Mouse (Mus musculus): ENCODE results near the gene Ccdc9. TPM values are rescaled to one million over a fixed set of nuclear protein-coding genes. Genes with fewer than 3 reads are reported as not detected.

Gene Ccdc9
- polyA plus RNA-seq, 1 experiment from 2014 or later = 20.8 TPM

DNA sequence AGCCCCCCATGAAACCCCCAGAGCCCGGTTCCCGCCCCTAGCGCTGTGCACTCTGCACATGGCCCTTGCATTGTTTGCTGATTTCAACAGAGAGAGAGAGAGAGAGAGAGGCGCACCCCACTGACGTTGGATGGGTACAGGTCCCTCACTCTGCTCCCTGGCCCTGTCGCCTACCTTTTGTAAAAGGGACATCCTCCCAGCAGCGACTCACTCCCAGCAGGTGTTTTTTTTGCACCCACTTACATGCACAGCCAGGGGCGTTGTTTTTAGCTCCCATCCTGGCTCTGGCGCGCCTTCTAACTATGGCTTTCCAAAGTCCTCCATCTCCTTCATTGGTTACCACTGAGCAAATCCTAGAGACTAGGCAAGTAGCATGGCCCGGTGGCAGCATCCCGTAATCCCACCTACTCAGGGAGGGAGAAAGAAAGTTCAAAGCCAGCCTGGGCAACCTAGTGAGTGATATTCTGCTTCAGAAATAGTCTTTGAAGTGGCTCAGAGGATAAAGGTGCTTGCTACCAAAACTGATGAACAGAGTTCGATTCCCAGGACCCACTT lies 27.7 kb upstream of the Ccdc9 start:
- 16% methylated on average over 13 of the region's 13 CpGs for WGBS
- no peak; the same call in 1 of the 2 replicates for ATAC-seq
- peaks cover 37% of the 10 kb centered on the region for H3K4me1 ChIP-seq (ENCODE audit: control insufficient read depth, insufficient read depth, low read length)

GRCm38 (mm10) chr7:16313481-16314220 lies 27.1 kb upstream of the Ccdc9 start:
- Histone ChIP-seq H3K36me3 (ENCODE audit: control insufficient read depth, insufficient read depth, low read length) (no peaks in the 10 kb centered on the region), H3K4me2 (ENCODE audit: low read depth, low read length) (peak overlapping the region; percentile 98), H3K4me1 (ENCODE audit: control insufficient read depth, insufficient read depth, low read length) (peaks cover 42% of the 10 kb centered on the region), H3K9ac (ENCODE audit: low read depth, low read length) (peak overlapping the region; percentile 98), H3K27ac (ENCODE audit: low read length) (peak overlapping the region; percentile 97), H3K4me3 (ENCODE audit: low read length) (peak overlapping the region; percentile 82), H3K9me3 (ENCODE audit: control insufficient read depth, low read length) (no peaks in the 10 kb centered on the region), H3K27me3 (replicated peaks; ENCODE audit: control insufficient read depth, insufficient read depth, low read length) (no peaks in the 10 kb centered on the region)
- 1% methylated on average over 66 of the region's 66 CpGs for WGBS
- peak; percentile 67 for ATAC-seq

More for the DNA sequence above, 27.7 kb upstream of the Ccdc9 start:
- Histone ChIP-seq H3K27ac (ENCODE audit: low read length) (peak overlapping the region; percentile 97), H3K4me3 (ENCODE audit: low read length) (peak overlapping the region; percentile 82), H3K9ac (ENCODE audit: low read depth, low read length) (peak overlapping the region; percentile 98), H3K36me3 (ENCODE audit: control insufficient read depth, insufficient read depth, low read length) (no peaks in the 10 kb centered on the region), H3K9me3 (ENCODE audit: control insufficient read depth, low read length) (no peaks in the 10 kb centered on the region), H3K27me3 (replicated peaks; ENCODE audit: control insufficient read depth, insufficient read depth, low read length) (no peaks in the 10 kb centered on the region), H3K4me2 (ENCODE audit: low read depth, low read length) (peak overlapping the region; percentile 98)

- peak overlapping the region; percentile 82 for H3K4me3 ChIP-seq (ENCODE audit: low read length)
- peak overlapping the region; percentile 97 for H3K27ac ChIP-seq (ENCODE audit: low read length)
- no peaks in the 10 kb centered on the region for H3K27me3 ChIP-seq (replicated peaks; ENCODE audit: control insufficient read depth, insufficient read depth, low read length)
- under 1% methylated on average over 11 of the region's 12 CpGs for WGBS
- no peaks in the 10 kb centered on the region for H3K9me3 ChIP-seq (ENCODE audit: control insufficient read depth, low read length)
- peaks cover 46% of the 10 kb centered on the region for H3K4me1 ChIP-seq (ENCODE audit: control insufficient read depth, insufficient read depth, low read length)
- H3K9ac ChIP-seq (ENCODE audit: low read depth, low read length) = peak overlapping the region; percentile 98
- H3K36me3 ChIP-seq (ENCODE audit: control insufficient read depth, insufficient read depth, low read length) = no peaks in the 10 kb centered on the region
- peak overlapping the region; percentile 98 for H3K4me2 ChIP-seq (ENCODE audit: low read depth, low read length)
- ATAC-seq = peak; percentile 40
These were observed 26.2 kb upstream of the Ccdc9 start for GRCm38 (mm10) chr7:16312672-16313311.

DNA sequence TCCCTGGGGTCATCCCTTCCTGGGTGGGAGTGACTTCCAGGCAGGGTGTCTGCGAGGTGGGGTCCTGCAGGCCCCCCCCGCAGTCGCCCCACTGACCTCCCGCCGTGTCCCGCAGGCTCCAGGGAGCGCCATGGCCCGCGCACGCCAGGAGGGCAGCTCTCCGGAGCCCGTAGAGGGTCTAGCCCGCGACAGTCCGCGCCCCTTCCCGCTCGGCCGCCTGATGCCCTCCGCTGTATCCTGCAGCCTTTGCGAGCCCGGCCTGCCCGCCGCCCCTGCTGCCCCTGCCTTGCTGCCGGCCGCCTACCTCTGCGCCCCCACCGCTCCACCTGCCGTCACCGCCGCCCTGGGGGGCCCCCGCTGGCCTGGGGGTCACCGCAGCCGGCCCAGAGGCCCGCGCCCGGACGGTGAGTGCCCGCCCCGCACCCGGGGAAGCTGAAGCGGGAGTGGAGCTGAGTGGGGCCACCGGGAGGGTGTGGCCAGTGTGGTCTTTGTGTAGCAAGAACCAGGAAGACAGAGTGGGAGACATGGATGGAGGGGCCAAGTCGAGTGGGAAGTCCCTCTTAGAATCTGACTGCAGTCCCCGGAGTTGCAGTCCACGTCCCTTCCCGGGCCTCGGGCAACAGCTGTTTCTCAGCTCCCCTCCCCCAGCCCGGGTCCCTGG lies 25.5 kb upstream of the Ccdc9 start:
- peak overlapping the region; percentile 98 for H3K9ac ChIP-seq (ENCODE audit: low read depth, low read length)
- H3K4me1 ChIP-seq (ENCODE audit: control insufficient read depth, insufficient read depth, low read length) = peaks cover 46% of the 10 kb centered on the region
- under 1% methylated on average over 47 of the region's 49 CpGs for WGBS
- ATAC-seq = peak; percentile 14
- peak overlapping the region; percentile 98 for H3K4me2 ChIP-seq (ENCODE audit: low read depth, low read length)
- H3K27me3 ChIP-seq (replicated peaks; ENCODE audit: control insufficient read depth, insufficient read depth, low read length) = no peaks in the 10 kb centered on the region
- H3K4me3 ChIP-seq (ENCODE audit: low read length) = peak overlapping the region; percentile 82
- peak overlapping the region; percentile 97 for H3K27ac ChIP-seq (ENCODE audit: low read length)
- H3K9me3 ChIP-seq (ENCODE audit: control insufficient read depth, low read length) = no peaks in the 10 kb centered on the region
- no peaks in the 10 kb centered on the region for H3K36me3 ChIP-seq (ENCODE audit: control insufficient read depth, insufficient read depth, low read length)

DNA sequence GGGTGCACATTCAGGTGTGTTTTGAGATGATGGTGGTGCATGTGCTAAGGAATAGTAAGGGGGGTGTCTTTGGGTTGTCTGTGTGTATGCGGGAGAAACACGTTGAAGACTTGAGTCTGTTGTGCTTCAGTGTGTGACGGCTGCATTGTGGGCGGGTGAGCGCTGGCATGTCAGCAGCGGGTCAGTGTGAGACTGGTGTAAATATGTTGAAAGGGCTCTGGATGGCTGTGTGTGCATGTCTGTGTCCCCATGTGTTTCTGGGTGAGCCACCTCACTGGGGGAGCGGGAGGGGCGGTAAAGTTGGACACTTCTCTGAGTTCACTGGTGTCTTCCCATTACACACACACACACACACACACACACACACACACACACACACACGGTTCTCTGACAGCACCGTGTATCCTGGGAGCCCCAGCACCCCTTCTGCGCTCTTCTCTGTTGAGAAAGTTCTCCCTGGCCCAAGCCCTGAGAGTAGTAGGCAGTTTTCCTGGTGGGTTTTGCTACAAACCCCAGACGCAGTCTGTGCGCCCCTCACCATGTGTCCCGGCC lies 24.9 kb upstream of the Ccdc9 start:
- WGBS = 3% methylated on average over 14 of the region's 14 CpGs
- no peaks in the 10 kb centered on the region for H3K36me3 ChIP-seq (ENCODE audit: control insufficient read depth, insufficient read depth, low read length)
- ATAC-seq = no peak
- peak overlapping the region; percentile 82 for H3K4me3 ChIP-seq (ENCODE audit: low read length)
- peak overlapping the region; percentile 97 for H3K27ac ChIP-seq (ENCODE audit: low read length)
- H3K27me3 ChIP-seq (replicated peaks; ENCODE audit: control insufficient read depth, insufficient read depth, low read length) = no peaks in the 10 kb centered on the region
- no peaks in the 10 kb centered on the region for H3K9me3 ChIP-seq (ENCODE audit: control insufficient read depth, low read length)
- H3K9ac ChIP-seq (ENCODE audit: low read depth, low read length) = peak overlapping the region; percentile 98
- peak overlapping the region; percentile 98 for H3K4me2 ChIP-seq (ENCODE audit: low read depth, low read length)
- peaks cover 46% of the 10 kb centered on the region for H3K4me1 ChIP-seq (ENCODE audit: control insufficient read depth, insufficient read depth, low read length)

- no peaks in the 10 kb centered on the region for H3K27me3 ChIP-seq (replicated peaks; ENCODE audit: control insufficient read depth, insufficient read depth, low read length)
- H3K27ac ChIP-seq (ENCODE audit: low read length) = peak overlapping the region; percentile 97
- under 1% methylated on average over 31 of the region's 31 CpGs for WGBS
- no peaks in the 10 kb centered on the region for H3K36me3 ChIP-seq (ENCODE audit: control insufficient read depth, insufficient read depth, low read length)
- ATAC-seq = peak; percentile 8; the same call in 1 of the 2 replicates
- H3K9me3 ChIP-seq (ENCODE audit: control insufficient read depth, low read length) = no peaks in the 10 kb centered on the region
- H3K4me3 ChIP-seq (ENCODE audit: low read length) = peak overlapping the region; percentile 82
- H3K9ac ChIP-seq (ENCODE audit: low read depth, low read length) = peak overlapping the region; percentile 98
- H3K4me1 ChIP-seq (ENCODE audit: control insufficient read depth, insufficient read depth, low read length) = peaks cover 46% of the 10 kb centered on the region
- H3K4me2 ChIP-seq (ENCODE audit: low read depth, low read length) = peak overlapping the region; percentile 98
These were observed 24.2 kb upstream of the Ccdc9 start for GRCm38 (mm10) chr7:16310521-16311452.

DNA sequence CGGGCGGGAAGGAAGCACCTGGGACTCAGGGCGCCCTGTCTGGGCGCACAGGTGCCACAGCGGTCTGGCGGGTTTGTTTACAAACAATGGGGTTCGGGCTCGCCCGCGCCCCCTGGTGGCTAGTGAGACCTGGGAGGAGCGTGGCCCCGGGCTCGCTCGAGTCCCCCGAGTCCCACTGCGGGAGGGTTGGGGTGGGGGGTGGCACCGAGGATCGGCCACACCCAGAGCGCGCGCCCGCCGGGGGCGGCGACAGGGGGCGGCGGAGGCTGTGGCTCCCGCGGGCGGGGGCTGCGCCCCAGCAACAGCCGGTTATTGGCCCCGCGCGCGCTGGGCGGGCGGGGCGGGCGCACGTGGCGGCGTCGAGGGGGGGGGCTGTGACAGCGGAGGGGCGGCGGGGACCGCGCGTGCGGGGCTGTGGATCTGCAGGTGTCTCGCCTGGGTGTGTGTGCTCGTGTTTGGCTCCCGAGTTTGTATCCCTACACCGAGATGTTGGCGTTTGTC lies 23.5 kb upstream of the Ccdc9 start:
- Histone ChIP-seq H3K4me2 (ENCODE audit: low read depth, low read length) (peak overlapping the region; percentile 98), H3K9me3 (ENCODE audit: control insufficient read depth, low read length) (no peaks in the 10 kb centered on the region), H3K9ac (ENCODE audit: low read depth, low read length) (peak overlapping the region; percentile 98), H3K4me1 (ENCODE audit: control insufficient read depth, insufficient read depth, low read length) (peaks cover 42% of the 10 kb centered on the region), H3K36me3 (ENCODE audit: control insufficient read depth, insufficient read depth, low read length) (no peaks in the 10 kb centered on the region), H3K27ac (ENCODE audit: low read length) (peak overlapping the region; percentile 77), H3K27me3 (replicated peaks; ENCODE audit: control insufficient read depth, insufficient read depth, low read length) (no peaks in the 10 kb centered on the region), H3K4me3 (ENCODE audit: low read length) (peak overlapping the region; percentile 82)
- under 1% methylated on average over 43 of the region's 56 CpGs for WGBS
- peak; percentile 19 for ATAC-seq

GRCm38 (mm10) chr7:16309318-16310019 lies 22.9 kb upstream of the Ccdc9 start:
- WGBS = under 1% methylated on average over 61 of the region's 61 CpGs
- Histone ChIP-seq H3K9ac (ENCODE audit: low read depth, low read length) (peak overlapping the region; percentile 98), H3K9me3 (ENCODE audit: control insufficient read depth, low read length) (no peaks in the 10 kb centered on the region), H3K4me1 (ENCODE audit: control insufficient read depth, insufficient read depth, low read length) (peaks cover 42% of the 10 kb centered on the region), H3K36me3 (ENCODE audit: control insufficient read depth, insufficient read depth, low read length) (no peaks in the 10 kb centered on the region), H3K27ac (ENCODE audit: low read length) (peak overlapping the region; percentile 77), H3K4me2 (ENCODE audit: low read depth, low read length) (peak overlapping the region; percentile 98), H3K27me3 (replicated peaks; ENCODE audit: control insufficient read depth, insufficient read depth, low read length) (no peaks in the 10 kb centered on the region), H3K4me3 (ENCODE audit: low read length) (peak overlapping the region; percentile 82)
- peak; percentile 30 for ATAC-seq
